Mouse (Mus musculus): ENCODE data around the gene Slc26a1. TPM values are rescaled to one million over a fixed set of nuclear protein-coding genes. Genes with fewer than 3 reads are reported as not detected.

The Slc26a1 gene
- polyA plus RNA-seq, 1 experiment = not detected

DNA sequence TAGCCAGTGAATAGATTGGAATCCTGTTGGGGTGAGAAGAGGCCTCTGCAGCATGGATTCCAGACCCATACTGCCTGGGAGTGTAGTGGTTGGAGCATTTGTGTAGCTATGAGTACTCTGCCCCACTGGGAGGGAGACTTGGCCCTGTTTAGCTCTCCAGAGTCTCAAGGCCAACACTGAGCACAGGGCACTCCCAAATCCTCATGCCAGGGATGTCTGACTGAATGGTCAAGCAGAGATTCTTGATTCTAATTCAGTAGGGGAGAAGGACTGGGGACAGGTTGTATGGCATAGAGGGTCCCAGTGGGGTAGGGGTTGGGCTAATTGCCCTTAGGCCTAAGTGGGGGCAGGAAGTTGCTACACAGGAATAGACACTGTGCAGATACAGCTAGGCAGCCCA, 38.3 kb upstream of the Slc26a1 start:
- Histone ChIP-seq H3K9ac (ENCODE audit: low read depth, poor library complexity, severe bottlenecking) (no peak overlapping the region), H3K9me3 (replicated peaks; ENCODE audit: control insufficient read depth, insufficient read depth, low read length, poor library complexity, severe bottlenecking) (no peaks in the 10 kb centered on the region), H3K4me1 (ENCODE audit: control insufficient read depth, insufficient read depth, low read length) (no peaks in the 10 kb centered on the region), H3K27me3 (ENCODE audit: control insufficient read depth, insufficient read depth, low read length, poor library complexity, severe bottlenecking) (no peaks in the 10 kb centered on the region), H3K4me3 (ENCODE audit: low read depth, low read length) (no peak overlapping the region), H3K27ac (ENCODE audit: insufficient read depth, low read length) (no peak overlapping the region), H3K36me3 (ENCODE audit: control insufficient read depth, insufficient read depth, low read length, poor library complexity, severe bottlenecking) (no peaks in the 10 kb centered on the region)
- TF ChIP-seq EP300 (IDR thresholded peaks at IDR 0.05; ENCODE audit: insufficient read depth, low read depth, low read length) (no peak), POLR2A (IDR thresholded peaks at IDR 0.05; ENCODE audit: insufficient read depth, low read length) (no peak), CTCF (IDR thresholded peaks at IDR 0.05; ENCODE audit: low read depth, low read length) (no peak)

DNA sequence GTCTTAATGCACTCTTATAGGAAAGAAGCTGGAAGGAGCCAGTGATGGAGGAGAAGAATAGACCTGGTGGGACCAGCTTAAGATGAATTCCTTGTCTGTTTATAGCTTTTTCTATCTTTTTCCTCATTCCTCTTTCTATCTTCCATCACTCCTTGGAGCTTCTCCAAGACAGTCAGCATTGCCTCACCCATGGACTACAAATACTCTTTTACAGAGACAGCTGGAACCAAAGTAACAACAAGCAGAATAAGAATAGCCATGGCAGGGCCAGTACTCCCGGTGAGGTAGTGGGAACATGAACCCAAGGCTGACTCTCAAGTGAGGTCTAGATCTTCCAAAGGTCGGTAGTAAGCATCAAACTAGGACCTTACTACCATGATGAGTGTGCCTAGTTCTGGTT, 37.7 kb upstream of the Slc26a1 start:
- Histone ChIP-seq H3K9me3 (replicated peaks; ENCODE audit: control insufficient read depth, insufficient read depth, low read length, poor library complexity, severe bottlenecking) (no peaks in the 10 kb centered on the region), H3K9ac (ENCODE audit: low read depth, poor library complexity, severe bottlenecking) (no peak overlapping the region), H3K4me1 (ENCODE audit: control insufficient read depth, insufficient read depth, low read length) (no peaks in the 10 kb centered on the region), H3K27ac (ENCODE audit: insufficient read depth, low read length) (no peak overlapping the region), H3K27me3 (ENCODE audit: control insufficient read depth, insufficient read depth, low read length, poor library complexity, severe bottlenecking) (no peaks in the 10 kb centered on the region), H3K36me3 (ENCODE audit: control insufficient read depth, insufficient read depth, low read length, poor library complexity, severe bottlenecking) (no peaks in the 10 kb centered on the region), H3K4me3 (ENCODE audit: low read depth, low read length) (no peak overlapping the region)
- no peak for TF ChIP-seq POLR2A (IDR thresholded peaks at IDR 0.05; ENCODE audit: insufficient read depth, low read length)
- TF ChIP-seq EP300 (IDR thresholded peaks at IDR 0.05; ENCODE audit: insufficient read depth, low read depth, low read length) = no peak
- no peak for TF ChIP-seq CTCF (IDR thresholded peaks at IDR 0.05; ENCODE audit: low read depth, low read length)

DNA sequence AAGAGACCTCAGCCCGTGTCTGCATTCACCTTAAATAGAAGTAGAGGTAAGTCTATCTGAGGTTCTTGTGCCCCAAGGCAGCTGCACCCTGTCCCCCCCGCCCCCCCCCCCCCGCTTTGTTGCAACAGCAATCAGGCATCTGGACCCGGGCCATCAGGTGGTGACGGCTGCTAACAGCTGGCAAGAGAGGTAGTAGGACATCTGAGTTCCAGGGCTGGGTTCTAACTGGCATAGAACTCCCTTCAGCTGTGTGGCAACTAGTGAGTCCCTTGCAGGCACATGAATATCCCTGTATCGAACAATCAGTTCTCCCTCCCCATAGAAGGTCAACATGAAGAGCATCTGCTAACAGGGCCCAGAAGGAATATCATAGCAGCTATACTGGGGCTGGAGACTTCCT, 36.6 kb upstream of the Slc26a1 start:
- Histone ChIP-seq H3K4me1 (ENCODE audit: control insufficient read depth, insufficient read depth, low read length) (no peaks in the 10 kb centered on the region), H3K9ac (ENCODE audit: low read depth, poor library complexity, severe bottlenecking) (no peak overlapping the region), H3K36me3 (ENCODE audit: control insufficient read depth, insufficient read depth, low read length, poor library complexity, severe bottlenecking) (no peaks in the 10 kb centered on the region), H3K9me3 (replicated peaks; ENCODE audit: control insufficient read depth, insufficient read depth, low read length, poor library complexity, severe bottlenecking) (no peaks in the 10 kb centered on the region), H3K4me3 (ENCODE audit: low read depth, low read length) (no peak overlapping the region), H3K27ac (ENCODE audit: insufficient read depth, low read length) (no peak overlapping the region), H3K27me3 (ENCODE audit: control insufficient read depth, insufficient read depth, low read length, poor library complexity, severe bottlenecking) (no peaks in the 10 kb centered on the region)
- no peak for TF ChIP-seq EP300 (IDR thresholded peaks at IDR 0.05; ENCODE audit: insufficient read depth, low read depth, low read length)
- TF ChIP-seq CTCF (IDR thresholded peaks at IDR 0.05; ENCODE audit: low read depth, low read length) = no peak
- no peak for TF ChIP-seq POLR2A (IDR thresholded peaks at IDR 0.05; ENCODE audit: insufficient read depth, low read length)

DNA sequence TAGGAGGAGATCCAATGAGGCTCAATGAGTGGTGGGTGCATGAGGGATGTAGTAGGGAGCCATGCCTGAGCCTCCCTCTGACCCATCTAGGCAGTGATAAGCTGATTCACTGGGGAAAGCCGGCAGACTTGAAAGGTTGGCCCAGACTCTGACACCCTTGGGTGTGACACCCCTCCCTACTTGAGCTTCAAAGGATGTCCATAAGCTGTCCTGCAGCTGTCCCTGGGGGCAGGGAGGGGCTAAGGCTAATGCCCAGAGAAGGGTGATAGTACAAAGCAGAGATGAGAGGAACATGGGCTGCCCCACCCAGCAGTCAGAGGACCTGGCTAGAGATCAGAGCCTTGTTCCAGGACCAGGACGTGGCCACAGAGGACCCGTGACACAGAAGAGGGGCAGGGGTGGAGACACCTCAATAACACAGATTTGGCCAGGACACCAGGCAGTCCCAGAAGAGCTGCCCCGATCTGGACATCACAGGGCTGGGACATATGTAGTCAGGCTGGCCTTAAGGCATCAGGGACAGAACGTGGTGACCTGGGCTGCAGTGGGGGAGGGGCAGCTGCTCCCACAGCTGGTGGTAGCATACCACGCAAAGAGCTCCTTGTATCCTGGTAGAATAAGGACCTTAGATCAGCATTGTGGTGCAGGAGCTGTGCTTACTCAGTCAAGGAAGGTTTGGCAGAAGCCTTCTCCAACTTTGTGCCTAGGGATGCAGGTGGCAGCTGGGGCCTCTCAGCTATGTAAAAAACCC, 33.8 kb upstream of the Slc26a1 start:
- Histone ChIP-seq H3K36me3 (ENCODE audit: control insufficient read depth, insufficient read depth, low read length, poor library complexity, severe bottlenecking) (no peaks in the 10 kb centered on the region), H3K27ac (ENCODE audit: insufficient read depth, low read length) (no peak overlapping the region), H3K9me3 (replicated peaks; ENCODE audit: control insufficient read depth, insufficient read depth, low read length, poor library complexity, severe bottlenecking) (no peaks in the 10 kb centered on the region), H3K4me3 (ENCODE audit: low read depth, low read length) (no peak overlapping the region), H3K4me1 (ENCODE audit: control insufficient read depth, insufficient read depth, low read length) (no peaks in the 10 kb centered on the region), H3K27me3 (ENCODE audit: control insufficient read depth, insufficient read depth, low read length, poor library complexity, severe bottlenecking) (no peaks in the 10 kb centered on the region), H3K9ac (ENCODE audit: low read depth, poor library complexity, severe bottlenecking) (no peak overlapping the region)
- TF ChIP-seq EP300 (IDR thresholded peaks at IDR 0.05; ENCODE audit: insufficient read depth, low read depth, low read length) = no peak
- TF ChIP-seq CTCF (IDR thresholded peaks at IDR 0.05; ENCODE audit: low read depth, low read length) = no peak
- TF ChIP-seq POLR2A (IDR thresholded peaks at IDR 0.05; ENCODE audit: insufficient read depth, low read length) = no peak

DNA sequence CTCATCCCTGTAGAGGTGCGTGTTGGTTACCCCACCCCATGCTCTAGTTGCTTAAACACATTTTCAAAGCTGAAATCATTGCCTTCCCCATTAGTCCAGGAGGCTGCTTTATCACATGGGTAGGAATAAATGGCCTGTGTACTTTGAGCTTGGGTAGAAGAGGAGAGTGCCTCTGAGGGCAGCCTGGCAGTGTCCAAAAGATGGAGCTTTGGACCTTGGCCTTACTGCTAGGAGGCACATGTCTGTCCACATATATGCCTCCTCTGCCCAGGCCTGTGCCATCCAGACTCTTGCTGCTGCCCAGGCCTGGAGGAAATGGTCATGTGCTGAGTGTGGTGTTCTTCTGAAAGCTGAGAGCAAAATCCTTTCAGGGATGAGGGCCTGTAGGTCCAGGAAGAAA, 33.0 kb upstream of the Slc26a1 start:
- no peak overlapping the region for H3K9ac ChIP-seq (ENCODE audit: low read depth, poor library complexity, severe bottlenecking)
- H3K36me3 ChIP-seq (ENCODE audit: control insufficient read depth, insufficient read depth, low read length, poor library complexity, severe bottlenecking) = no peaks in the 10 kb centered on the region
- no peaks in the 10 kb centered on the region for H3K27me3 ChIP-seq (ENCODE audit: control insufficient read depth, insufficient read depth, low read length, poor library complexity, severe bottlenecking)
- H3K27ac ChIP-seq (ENCODE audit: insufficient read depth, low read length) = no peak overlapping the region
- no peak overlapping the region for H3K4me3 ChIP-seq (ENCODE audit: low read depth, low read length)
- no peaks in the 10 kb centered on the region for H3K4me1 ChIP-seq (ENCODE audit: control insufficient read depth, insufficient read depth, low read length)
- TF ChIP-seq POLR2A (IDR thresholded peaks at IDR 0.05; ENCODE audit: insufficient read depth, low read length) (no peak), EP300 (IDR thresholded peaks at IDR 0.05; ENCODE audit: insufficient read depth, low read depth, low read length) (no peak), CTCF (IDR thresholded peaks at IDR 0.05; ENCODE audit: low read depth, low read length) (no peak)
- no peaks in the 10 kb centered on the region for H3K9me3 ChIP-seq (replicated peaks; ENCODE audit: control insufficient read depth, insufficient read depth, low read length, poor library complexity, severe bottlenecking)

DNA sequence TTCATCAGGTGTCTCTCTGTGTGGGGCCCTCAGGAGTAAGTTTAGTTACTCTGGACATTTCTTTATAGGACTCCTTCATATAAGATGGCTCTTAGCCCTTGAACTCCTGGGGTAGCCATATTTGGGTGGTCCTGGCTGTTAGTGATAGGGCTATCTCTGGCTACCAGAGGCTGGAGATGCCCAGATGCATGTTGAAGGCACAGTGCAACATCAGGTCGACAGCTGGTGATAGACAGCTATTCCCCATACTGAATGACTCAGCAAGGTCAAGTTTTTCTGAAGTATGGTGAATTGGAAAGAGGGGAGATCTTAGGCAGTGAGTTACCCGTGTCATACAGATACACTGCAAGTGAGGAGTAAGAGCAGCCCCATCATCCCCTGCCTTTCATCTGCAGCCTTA, 32.4 kb upstream of the Slc26a1 start:
- no peaks in the 10 kb centered on the region for H3K4me1 ChIP-seq (ENCODE audit: control insufficient read depth, insufficient read depth, low read length)
- H3K9me3 ChIP-seq (replicated peaks; ENCODE audit: control insufficient read depth, insufficient read depth, low read length, poor library complexity, severe bottlenecking) = no peaks in the 10 kb centered on the region
- no peak overlapping the region for H3K9ac ChIP-seq (ENCODE audit: low read depth, poor library complexity, severe bottlenecking)
- no peaks in the 10 kb centered on the region for H3K36me3 ChIP-seq (ENCODE audit: control insufficient read depth, insufficient read depth, low read length, poor library complexity, severe bottlenecking)
- H3K27me3 ChIP-seq (ENCODE audit: control insufficient read depth, insufficient read depth, low read length, poor library complexity, severe bottlenecking) = no peaks in the 10 kb centered on the region
- TF ChIP-seq CTCF (IDR thresholded peaks at IDR 0.05; ENCODE audit: low read depth, low read length) = no peak
- no peak for TF ChIP-seq POLR2A (IDR thresholded peaks at IDR 0.05; ENCODE audit: insufficient read depth, low read length)
- TF ChIP-seq EP300 (IDR thresholded peaks at IDR 0.05; ENCODE audit: insufficient read depth, low read depth, low read length) = no peak
- H3K27ac ChIP-seq (ENCODE audit: insufficient read depth, low read length) = no peak overlapping the region
- H3K4me3 ChIP-seq (ENCODE audit: low read depth, low read length) = no peak overlapping the region
